Mouse (Mus musculus) forebrain, embryonic 11.5 days (tissue): ENCODE measurements around the gene Ddx25. TPM values are rescaled to one million over a fixed set of nuclear protein-coding genes. Genes with fewer than 3 reads are reported as not detected.

Source experiments
- ATAC-seq: fragments of 200-750 bp; cut with Nextera tagmentation; replicated peaks from 2 replicates; pipeline ENCODE4 v1.8.0; 2017; ENCODE audit warnings: moderate TSS enrichment; ENCODE audit not compliant: low FRiP score
- DNase-seq: peaks from one replicate; pipeline ENCODE4 v3.0.0-alpha.2; 2017; ENCODE audit warnings: low spot score
- H3K27ac ChIP-seq: fragments of 300-500 bp; sonication (generic); 2 replicates; pipeline ENCODE4 v1.5.1; 2014; ENCODE audit warnings: low read depth, low read length
- H3K27me3 ChIP-seq: fragments of 300-500 bp; sonication (generic); 2 replicates; pipeline ENCODE4 v1.6.1; 2014; ENCODE audit warnings: mild to moderate bottlenecking, low read length, mixed read lengths; ENCODE audit not compliant: control insufficient read depth, insufficient read depth
- H3K36me3 ChIP-seq: fragments of 300-500 bp; sonication (generic); 2 replicates; pipeline ENCODE4 v1.6.1; 2014; ENCODE audit warnings: mild to moderate bottlenecking, low read length, moderate library complexity, mixed read lengths; ENCODE audit not compliant: control insufficient read depth, insufficient read depth
- H3K4me1 ChIP-seq: fragments of 300-500 bp; sonication (generic); replicated peaks from 2 replicates; pipeline ENCODE4 v1.6.1; 2014; ENCODE audit warnings: low read length, mixed read lengths; ENCODE audit not compliant: control insufficient read depth, insufficient read depth
- H3K4me2 ChIP-seq: fragments of 300-500 bp; sonication (generic); 2 replicates; pipeline ENCODE4 v1.6.1; 2014; ENCODE audit warnings: low read depth, mild to moderate bottlenecking, low read length, moderate library complexity, mixed read lengths; ENCODE audit not compliant: severe bottlenecking
- H3K4me3 ChIP-seq: fragments of 300-500 bp; sonication (generic); 2 replicates; pipeline ENCODE4 v1.5.1; 2014; ENCODE audit warnings: low read depth, low read length
- H3K9ac ChIP-seq: fragments of 300-500 bp; sonication (generic); 2 replicates; pipeline ENCODE4 v1.6.1; 2014; ENCODE audit warnings: low read length
- H3K9me3 ChIP-seq: fragments of 300-500 bp; sonication (generic); 2 replicates; pipeline ENCODE4 v1.6.1; 2016; ENCODE audit warnings: low read length, mixed read lengths; ENCODE audit not compliant: control insufficient read depth
- WGBS: fragments of 180-500 bp; shearing (Covaris S2); extraction: QIAGEN DNeasy Blood & Tissue Kit; methylation state at CpG from one replicate; pipeline ENCODE4 v1.1.7; 2014; 5-methylcytosine and 5-hydroxymethylcytosine counted together
- polyA plus RNA-seq: library from polyadenylated mRNA; unstranded; fragments of >200 nt; fragmentation: Nextera tagmentation; extraction: Ambion mirVana; gene quantifications from 2 replicates; pipeline ENCODE4 v1.2.1, GENCODE M21; 2014

Ddx25 gene
- polyA plus RNA-seq, 1 experiment from 2014 or later = 8.2 TPM

- ATAC-seq (no peak), DNase-seq (peak; percentile 6)
- Histone ChIP-seq H3K27ac (no peak overlapping the region), H3K4me1 (no peaks in the 10 kb centered on the region; the same call in 1 of the 2 replicates), H3K9ac (no peak overlapping the region), H3K9me3 (no peaks in the 10 kb centered on the region), H3K27me3 (no peaks in the 10 kb centered on the region), H3K4me3 (no peak overlapping the region), H3K4me2 (no peak overlapping the region), H3K36me3 (no peaks in the 10 kb centered on the region)
- 77% methylated on average over 6 of the region's 6 CpGs for WGBS
Measured at GRCm38 (mm10) chr9:35520631-35521348, 37.5 kb downstream of the Ddx25 start.

GRCm38 (mm10) chr9:35518169-35518568 is 40.2 kb downstream of the Ddx25 start, which contains the start of gene Gm1113:
Gm1113 (minus strand) TSS chr9:35518269.
- Histone ChIP-seq H3K9me3 (no peaks in the 10 kb centered on the region), H3K4me3 (no peak within 1 kb of the TSS), H3K27me3 (no peaks in the 10 kb centered on the region), H3K36me3 (no peaks in the 10 kb centered on the region), H3K9ac (no peak within 1 kb of the TSS), H3K27ac (no peak within 1 kb of the TSS), H3K4me1 (no peaks in the 10 kb centered on the region), H3K4me2 (no peak within 1 kb of the TSS)
- 70% methylated on average over 3 of the region's 3 CpGs for whole genome bisulfite sequencing
- no peak for ATAC-seq
- DNase-seq = no peak

GRCm38 (mm10) chr9:35516711-35517110 is 41.6 kb downstream of the Ddx25 start:
- H3K4me2 ChIP-seq = no peak overlapping the region
- H3K27me3 ChIP-seq = no peaks in the 10 kb centered on the region
- H3K36me3 ChIP-seq = no peaks in the 10 kb centered on the region
- H3K9ac ChIP-seq = no peak overlapping the region
- no peak overlapping the region for H3K4me3 ChIP-seq
- DNase-seq = peak; percentile 38
- H3K9me3 ChIP-seq = no peaks in the 10 kb centered on the region
- ATAC-seq = no peak
- no peak overlapping the region for H3K27ac ChIP-seq
- H3K4me1 ChIP-seq = no peaks in the 10 kb centered on the region
- WGBS = 89% methylated on average over 16 of the region's 16 CpGs

GRCm38 (mm10) chr9:35516182-35516581 is 42.1 kb downstream of the Ddx25 start:
- Histone ChIP-seq H3K27ac (no peak overlapping the region), H3K9ac (no peak overlapping the region), H3K4me1 (no peaks in the 10 kb centered on the region), H3K4me2 (no peak overlapping the region), H3K4me3 (no peak overlapping the region), H3K27me3 (no peaks in the 10 kb centered on the region), H3K9me3 (no peaks in the 10 kb centered on the region), H3K36me3 (no peaks in the 10 kb centered on the region)
- WGBS = 91% methylated on average over 5 of the region's 5 CpGs
- ATAC-seq = no peak
- DNase-seq = peak; percentile 41

- no peaks in the 10 kb centered on the region for H3K4me1 ChIP-seq
- no peaks in the 10 kb centered on the region for H3K36me3 ChIP-seq
- H3K27me3 ChIP-seq = no peaks in the 10 kb centered on the region
- no peak for DNase-seq
- no peak overlapping the region for H3K4me3 ChIP-seq
- ATAC-seq = no peak
- no peak overlapping the region for H3K4me2 ChIP-seq
- H3K9ac ChIP-seq = no peak overlapping the region
- H3K9me3 ChIP-seq = no peaks in the 10 kb centered on the region
- WGBS = 84% methylated on average over 4 of the region's 4 CpGs
- H3K27ac ChIP-seq = no peak overlapping the region
Measured at GRCm38 (mm10) chr9:35513900-35514299, 44.4 kb downstream of the Ddx25 start.

- Histone ChIP-seq H3K36me3 (peaks cover under 1% of the 10 kb centered on the region; the same call in 1 of the 2 replicates), H3K4me3 (no peak overlapping the region), H3K9me3 (no peaks in the 10 kb centered on the region), H3K27me3 (no peaks in the 10 kb centered on the region), H3K4me1 (no peaks in the 10 kb centered on the region), H3K27ac (no peak overlapping the region), H3K4me2 (no peak overlapping the region), H3K9ac (no peak overlapping the region)
- WGBS = 40% methylated on average over 8 of the region's 8 CpGs
- no peak for DNase-seq
- ATAC-seq = no peak
Measured at GRCm38 (mm10) chr9:35508234-35508633, 50.1 kb downstream of the Ddx25 start.

- H3K4me3 ChIP-seq = no peak overlapping the region
- DNase-seq (no peak), ATAC-seq (no peak)
- H3K4me2 ChIP-seq = no peak overlapping the region
- H3K4me1 ChIP-seq = no peaks in the 10 kb centered on the region
- H3K9me3 ChIP-seq = no peaks in the 10 kb centered on the region
- no peak overlapping the region for H3K9ac ChIP-seq
- H3K27ac ChIP-seq = no peak overlapping the region
- 87% methylated on average over 10 of the region's 10 CpGs for WGBS
- H3K27me3 ChIP-seq = no peaks in the 10 kb centered on the region
- peaks cover 7% of the 10 kb centered on the region for H3K36me3 ChIP-seq
Measured at GRCm38 (mm10) chr9:35502361-35503000, 55.8 kb downstream of the Ddx25 start.

GRCm38 (mm10) chr9:35499946-35500345 is 58.4 kb downstream of the Ddx25 start:
- peaks cover 7% of the 10 kb centered on the region for H3K36me3 ChIP-seq
- no peaks in the 10 kb centered on the region for H3K4me1 ChIP-seq
- 92% methylated on average over 6 of the region's 6 CpGs for WGBS
- no peaks in the 10 kb centered on the region for H3K9me3 ChIP-seq
- H3K4me2 ChIP-seq = no peak overlapping the region
- no peaks in the 10 kb centered on the region for H3K27me3 ChIP-seq
- no peak overlapping the region for H3K9ac ChIP-seq
- no peak overlapping the region for H3K4me3 ChIP-seq
- DNase-seq (no peak), ATAC-seq (no peak)
- no peak overlapping the region for H3K27ac ChIP-seq
